Mouse (Mus musculus) B cell, adult 2 months (primary cell): ENCODE measurements at regions not wholly inside any gene's neighbourhood (a gene's known extent, or its start where the extent isn't known, plus 50 kb on each side); places are given as distances from the start of the nearest gene placed in this dataset.

Experiments used
- DNase-seq, 2 experiments: peaks; one replicate each; pipeline ENCODE4 v3.0.0; 2022

DNA sequence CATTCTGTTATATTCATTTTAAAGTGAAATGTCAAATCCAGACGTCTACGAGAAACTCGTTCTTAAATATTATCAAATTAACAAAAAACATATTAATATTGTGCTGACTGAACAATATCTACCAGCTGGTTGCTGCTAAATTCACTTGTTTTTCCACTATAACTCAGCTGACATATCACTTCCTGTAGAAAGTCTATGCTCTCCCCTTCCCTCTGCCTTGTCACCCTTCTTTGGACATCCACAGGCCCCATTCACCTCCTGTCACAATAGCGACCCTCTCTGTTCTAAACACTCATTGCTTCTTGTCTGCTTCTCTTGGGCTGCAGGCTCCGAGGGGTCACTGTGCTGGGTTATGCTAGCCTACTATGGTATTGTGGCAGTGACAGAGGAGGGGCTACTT lies 52.5 kb upstream of the Cplx2 start:
- no peak for DNase-seq

DNA sequence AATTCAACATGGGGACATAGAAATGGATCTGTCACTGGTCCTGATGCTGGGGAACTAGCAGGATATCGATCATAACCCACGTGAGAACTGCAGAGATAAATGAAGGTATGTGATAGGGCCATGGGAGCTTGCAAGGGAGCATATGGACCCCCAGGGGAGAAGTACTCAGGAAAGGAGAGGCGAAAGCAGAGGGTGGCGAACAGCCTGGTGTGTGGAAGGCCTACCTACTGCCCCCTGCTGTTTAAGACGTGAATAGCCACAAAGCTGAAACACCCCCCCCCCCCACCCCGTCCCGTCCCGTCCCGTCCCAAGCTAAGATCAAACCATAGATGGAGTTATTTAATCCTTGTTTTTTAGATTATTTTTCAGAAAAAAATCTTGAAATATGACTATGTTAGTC lies 50.9 kb upstream of the Cplx2 start:
- DNase-seq = peak; percentile 35 to 45

DNA sequence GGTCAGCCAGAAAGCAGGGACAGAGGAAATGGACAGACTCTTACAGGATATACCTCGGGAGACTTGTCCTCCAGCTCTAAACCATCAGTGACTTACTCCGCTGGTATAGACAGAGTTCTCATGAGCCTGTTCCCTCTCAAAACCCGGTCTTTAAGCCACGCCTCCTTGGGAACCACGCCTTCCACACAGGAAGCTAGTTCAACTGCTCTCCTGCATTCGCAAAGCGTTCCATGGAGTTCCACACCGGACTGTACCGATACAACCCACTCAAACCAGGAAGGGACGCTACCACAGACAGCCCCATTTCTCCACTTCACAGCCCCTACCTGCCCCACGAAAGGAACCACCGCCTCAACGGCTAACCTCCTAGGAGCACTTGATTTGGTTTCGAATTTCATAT lies 50.1 kb upstream of the Cplx2 start:
- no peak for DNase-seq
